Mouse (Mus musculus): ENCODE measurements around the gene Slc35g1. TPM values are rescaled to one million over a fixed set of nuclear protein-coding genes. Genes with fewer than 3 reads are reported as not detected.

The Slc35g1 gene
- polyA plus RNA-seq, 1 experiment from 2014 or later, result 1.4 TPM

- H3K4me3 ChIP-seq (ENCODE audit: low read depth, low read length), result no peak overlapping the region
- no peaks in the 10 kb centered on the region for H3K4me1 ChIP-seq (ENCODE audit: control insufficient read depth, insufficient read depth, low read length)
- ATAC-seq (no peak), DNase-seq (ENCODE audit: low spot score) (no peak)
- 85% methylated on average over 10 of the region's 10 CpGs for WGBS
- H3K9me3 ChIP-seq (replicated peaks; ENCODE audit: control insufficient read depth, low read length), result no peaks in the 10 kb centered on the region
- H3K27ac ChIP-seq (ENCODE audit: low read depth, low read length), result no peak overlapping the region
- no peak overlapping the region for H3K9ac ChIP-seq (ENCODE audit: low read length)
- H3K36me3 ChIP-seq (ENCODE audit: control insufficient read depth, insufficient read depth, low read length), result no peaks in the 10 kb centered on the region
- H3K27me3 ChIP-seq (replicated peaks; ENCODE audit: control insufficient read depth, insufficient read depth, low read length), result no peaks in the 10 kb centered on the region
- no peak overlapping the region for H3K4me2 ChIP-seq (ENCODE audit: low read length)
Observed at GRCm38 (mm10) chr19:38410357-38411056, 14.7 kb downstream of the Slc35g1 start.

GRCm38 (mm10) chr19:38413861-38414260 lies 18.1 kb downstream of the Slc35g1 start:
- Histone ChIP-seq H3K9ac (ENCODE audit: low read length) (no peak overlapping the region), H3K27me3 (replicated peaks; ENCODE audit: control insufficient read depth, insufficient read depth, low read length) (no peaks in the 10 kb centered on the region), H3K27ac (ENCODE audit: low read depth, low read length) (no peak overlapping the region), H3K36me3 (ENCODE audit: control insufficient read depth, insufficient read depth, low read length) (no peaks in the 10 kb centered on the region), H3K4me3 (ENCODE audit: low read depth, low read length) (no peak overlapping the region), H3K4me2 (ENCODE audit: low read length) (no peak overlapping the region), H3K4me1 (ENCODE audit: control insufficient read depth, insufficient read depth, low read length) (no peaks in the 10 kb centered on the region), H3K9me3 (replicated peaks; ENCODE audit: control insufficient read depth, low read length) (no peaks in the 10 kb centered on the region)
- 90% methylated on average over 6 of the region's 6 CpGs for WGBS
- DNase-seq (ENCODE audit: low spot score) (no peak), ATAC-seq (no peak)

DNA sequence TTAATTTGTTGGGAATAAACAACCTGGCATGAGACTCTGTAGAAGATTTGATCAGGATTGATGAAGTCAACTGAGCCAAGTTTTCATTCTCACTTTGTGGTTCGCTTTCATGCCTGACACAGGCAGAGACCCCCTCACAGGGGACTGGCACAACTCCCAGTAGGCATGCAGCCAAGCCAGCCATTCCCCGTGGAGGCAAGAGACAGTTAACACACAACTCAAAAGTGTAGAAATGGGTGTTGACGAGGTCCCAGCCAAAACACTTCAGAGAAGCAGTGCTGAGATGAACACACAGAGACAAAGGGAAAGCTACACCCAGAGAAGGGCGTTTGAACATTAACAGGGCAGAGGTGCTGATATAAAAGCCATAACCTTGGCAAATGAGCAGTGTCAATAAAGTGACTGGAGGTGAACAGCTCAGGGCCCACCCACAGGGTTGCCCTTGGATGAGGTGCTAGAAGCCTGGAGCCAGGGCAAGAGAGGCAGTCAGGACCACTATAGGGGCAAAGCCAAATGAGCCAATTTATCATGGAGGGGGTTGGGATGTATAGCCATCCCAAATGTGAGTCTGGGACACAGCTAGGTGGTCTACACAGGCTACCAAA lies 23.1 kb downstream of the Slc35g1 start:
- ATAC-seq (peak; percentile 81; the same call in 1 of the 2 replicates), DNase-seq (ENCODE audit: low spot score) (peak; percentile 74)
- H3K27ac ChIP-seq (ENCODE audit: low read depth, low read length), result 0 out of 2 replicates have a peak overlapping the region, but pooled peaks have one; percentile 33
- H3K9me3 ChIP-seq (replicated peaks; ENCODE audit: control insufficient read depth, low read length), result no peaks in the 10 kb centered on the region
- WGBS, result 30% methylated on average over 4 of the region's 4 CpGs
- H3K27me3 ChIP-seq (replicated peaks; ENCODE audit: control insufficient read depth, insufficient read depth, low read length), result no peaks in the 10 kb centered on the region
- H3K36me3 ChIP-seq (ENCODE audit: control insufficient read depth, insufficient read depth, low read length), result no peaks in the 10 kb centered on the region
- H3K9ac ChIP-seq (ENCODE audit: low read length), result no peak overlapping the region
- H3K4me3 ChIP-seq (ENCODE audit: low read depth, low read length), result no peak overlapping the region
- H3K4me1 ChIP-seq (ENCODE audit: control insufficient read depth, insufficient read depth, low read length), result peaks cover 4% of the 10 kb centered on the region; the same call in 1 of the 2 replicates
- H3K4me2 ChIP-seq (ENCODE audit: low read length), result no peak overlapping the region

GRCm38 (mm10) chr19:38420751-38421295 lies 25.0 kb downstream of the Slc35g1 start:
- DNase-seq (ENCODE audit: low spot score), result no peak
- Histone ChIP-seq H3K4me2 (ENCODE audit: low read length) (no peak overlapping the region), H3K27ac (ENCODE audit: low read depth, low read length) (no peak overlapping the region), H3K27me3 (replicated peaks; ENCODE audit: control insufficient read depth, insufficient read depth, low read length) (no peaks in the 10 kb centered on the region), H3K4me1 (ENCODE audit: control insufficient read depth, insufficient read depth, low read length) (peaks cover 4% of the 10 kb centered on the region; the same call in 1 of the 2 replicates), H3K36me3 (ENCODE audit: control insufficient read depth, insufficient read depth, low read length) (no peaks in the 10 kb centered on the region), H3K9me3 (replicated peaks; ENCODE audit: control insufficient read depth, low read length) (no peaks in the 10 kb centered on the region), H3K4me3 (ENCODE audit: low read depth, low read length) (no peak overlapping the region), H3K9ac (ENCODE audit: low read length) (no peak overlapping the region)
- 85% methylated on average over 4 of the region's 4 CpGs for WGBS
- no peak for ATAC-seq

DNA sequence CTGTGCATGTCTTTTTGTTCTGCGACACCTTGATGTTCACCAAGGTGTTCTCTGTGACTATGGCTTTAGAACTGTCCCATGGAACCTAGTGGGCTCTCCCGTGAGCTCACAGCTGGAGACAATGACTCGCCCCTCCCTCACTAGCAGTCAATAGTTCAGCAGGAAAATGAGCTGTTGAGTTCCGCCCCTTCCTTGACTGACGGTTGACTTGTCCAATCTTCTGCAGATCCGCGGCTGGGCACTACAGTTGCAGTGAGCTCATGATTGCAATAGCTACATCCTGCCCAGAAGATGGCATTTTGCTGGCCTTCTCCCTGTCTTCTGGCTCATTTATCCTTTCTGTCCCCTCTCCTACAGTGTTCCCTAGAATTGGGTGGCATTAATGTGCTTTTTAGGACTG lies 25.7 kb downstream of the Slc35g1 start:
- H3K9ac ChIP-seq (ENCODE audit: low read length), result no peak overlapping the region
- H3K9me3 ChIP-seq (replicated peaks; ENCODE audit: control insufficient read depth, low read length), result no peaks in the 10 kb centered on the region
- H3K27me3 ChIP-seq (replicated peaks; ENCODE audit: control insufficient read depth, insufficient read depth, low read length), result no peaks in the 10 kb centered on the region
- H3K4me2 ChIP-seq (ENCODE audit: low read length), result no peak overlapping the region
- DNase-seq (ENCODE audit: low spot score) (no peak), ATAC-seq (no peak)
- H3K4me3 ChIP-seq (ENCODE audit: low read depth, low read length), result no peak overlapping the region
- H3K27ac ChIP-seq (ENCODE audit: low read depth, low read length), result no peak overlapping the region
- no peaks in the 10 kb centered on the region for H3K36me3 ChIP-seq (ENCODE audit: control insufficient read depth, insufficient read depth, low read length)
- peaks cover 4% of the 10 kb centered on the region; the same call in 1 of the 2 replicates for H3K4me1 ChIP-seq (ENCODE audit: control insufficient read depth, insufficient read depth, low read length)
- WGBS, result 63% methylated on average over 7 of the region's 7 CpGs

- Histone ChIP-seq H3K27me3 (replicated peaks; ENCODE audit: control insufficient read depth, insufficient read depth, low read length) (no peaks in the 10 kb centered on the region), H3K9ac (ENCODE audit: low read length) (no peak overlapping the region), H3K27ac (ENCODE audit: low read depth, low read length) (no peak overlapping the region), H3K9me3 (replicated peaks; ENCODE audit: control insufficient read depth, low read length) (no peaks in the 10 kb centered on the region), H3K36me3 (ENCODE audit: control insufficient read depth, insufficient read depth, low read length) (no peaks in the 10 kb centered on the region), H3K4me3 (ENCODE audit: low read depth, low read length) (no peak overlapping the region), H3K4me2 (ENCODE audit: low read length) (no peak overlapping the region), H3K4me1 (ENCODE audit: control insufficient read depth, insufficient read depth, low read length) (peaks cover 4% of the 10 kb centered on the region; the same call in 1 of the 2 replicates)
- ATAC-seq (no peak), DNase-seq (ENCODE audit: low spot score) (no peak)
- WGBS, result 25% methylated on average over 6 of the region's 6 CpGs
Observed at GRCm38 (mm10) chr19:38422926-38423325, 27.1 kb downstream of the Slc35g1 start.

- peaks cover 4% of the 10 kb centered on the region; the same call in 1 of the 2 replicates for H3K4me1 ChIP-seq (ENCODE audit: control insufficient read depth, insufficient read depth, low read length)
- H3K27me3 ChIP-seq (replicated peaks; ENCODE audit: control insufficient read depth, insufficient read depth, low read length), result no peaks in the 10 kb centered on the region
- no peak overlapping the region for H3K4me3 ChIP-seq (ENCODE audit: low read depth, low read length)
- H3K4me2 ChIP-seq (ENCODE audit: low read length), result no peak overlapping the region
- no peak overlapping the region for H3K27ac ChIP-seq (ENCODE audit: low read depth, low read length)
- H3K9ac ChIP-seq (ENCODE audit: low read length), result no peak overlapping the region
- 27% methylated on average over 7 of the region's 7 CpGs for WGBS
- ATAC-seq (no peak), DNase-seq (ENCODE audit: low spot score) (peak; percentile 68)
- H3K9me3 ChIP-seq (replicated peaks; ENCODE audit: control insufficient read depth, low read length), result no peaks in the 10 kb centered on the region
- no peaks in the 10 kb centered on the region for H3K36me3 ChIP-seq (ENCODE audit: control insufficient read depth, insufficient read depth, low read length)
Observed at GRCm38 (mm10) chr19:38423884-38424283, 28.1 kb downstream of the Slc35g1 start.

GRCm38 (mm10) chr19:38424581-38424980 lies 28.8 kb downstream of the Slc35g1 start:
- no peak overlapping the region for H3K9ac ChIP-seq (ENCODE audit: low read length)
- H3K27me3 ChIP-seq (replicated peaks; ENCODE audit: control insufficient read depth, insufficient read depth, low read length), result no peaks in the 10 kb centered on the region
- H3K9me3 ChIP-seq (replicated peaks; ENCODE audit: control insufficient read depth, low read length), result no peaks in the 10 kb centered on the region
- WGBS, result 94% methylated on average over 6 of the region's 7 CpGs
- DNase-seq (ENCODE audit: low spot score) (no peak), ATAC-seq (no peak)
- no peaks in the 10 kb centered on the region for H3K36me3 ChIP-seq (ENCODE audit: control insufficient read depth, insufficient read depth, low read length)
- H3K4me1 ChIP-seq (ENCODE audit: control insufficient read depth, insufficient read depth, low read length), result no peaks in the 10 kb centered on the region
- no peak overlapping the region for H3K4me3 ChIP-seq (ENCODE audit: low read depth, low read length)
- no peak overlapping the region for H3K27ac ChIP-seq (ENCODE audit: low read depth, low read length)
- H3K4me2 ChIP-seq (ENCODE audit: low read length), result no peak overlapping the region

GRCm38 (mm10) chr19:38429269-38429668 lies 33.5 kb downstream of the Slc35g1 start:
- H3K9me3 ChIP-seq (replicated peaks; ENCODE audit: control insufficient read depth, low read length), result no peaks in the 10 kb centered on the region
- H3K27me3 ChIP-seq (replicated peaks; ENCODE audit: control insufficient read depth, insufficient read depth, low read length), result no peaks in the 10 kb centered on the region
- no peak overlapping the region for H3K4me2 ChIP-seq (ENCODE audit: low read length)
- H3K9ac ChIP-seq (ENCODE audit: low read length), result no peak overlapping the region
- H3K27ac ChIP-seq (ENCODE audit: low read depth, low read length), result no peak overlapping the region
- peak; percentile 58 for DNase-seq (ENCODE audit: low spot score)
- 55% methylated on average over 5 of the region's 5 CpGs for WGBS
- no peaks in the 10 kb centered on the region for H3K36me3 ChIP-seq (ENCODE audit: control insufficient read depth, insufficient read depth, low read length)
- no peaks in the 10 kb centered on the region for H3K4me1 ChIP-seq (ENCODE audit: control insufficient read depth, insufficient read depth, low read length)
- ATAC-seq, result no peak
- H3K4me3 ChIP-seq (ENCODE audit: low read depth, low read length), result no peak overlapping the region
